Mouse (Mus musculus): ENCODE measurements around the gene Tatdn2. TPM values are rescaled to one million over a fixed set of nuclear protein-coding genes. Genes with fewer than 3 reads are reported as not detected.
A peak's percentile ranks its signal among the peaks of the same experiment; 100 is the strongest.

The Tatdn2 gene
- 10 to 100 TPM; 30.5 to 39.6 TPM for total RNA-seq (2021)
- long read RNA-seq, experiment 1, partial matches to known transcripts, result 0 of 3 reads
- long read RNA-seq, experiment 1, other reads (novel, unspliced or antisense), result 3 of 3 reads
- long read RNA-seq, experiment 2, partial matches to known transcripts, result 0 of 2 reads
- long read RNA-seq, experiment 2, other reads (novel, unspliced or antisense), result 2 of 2 reads

DNA sequence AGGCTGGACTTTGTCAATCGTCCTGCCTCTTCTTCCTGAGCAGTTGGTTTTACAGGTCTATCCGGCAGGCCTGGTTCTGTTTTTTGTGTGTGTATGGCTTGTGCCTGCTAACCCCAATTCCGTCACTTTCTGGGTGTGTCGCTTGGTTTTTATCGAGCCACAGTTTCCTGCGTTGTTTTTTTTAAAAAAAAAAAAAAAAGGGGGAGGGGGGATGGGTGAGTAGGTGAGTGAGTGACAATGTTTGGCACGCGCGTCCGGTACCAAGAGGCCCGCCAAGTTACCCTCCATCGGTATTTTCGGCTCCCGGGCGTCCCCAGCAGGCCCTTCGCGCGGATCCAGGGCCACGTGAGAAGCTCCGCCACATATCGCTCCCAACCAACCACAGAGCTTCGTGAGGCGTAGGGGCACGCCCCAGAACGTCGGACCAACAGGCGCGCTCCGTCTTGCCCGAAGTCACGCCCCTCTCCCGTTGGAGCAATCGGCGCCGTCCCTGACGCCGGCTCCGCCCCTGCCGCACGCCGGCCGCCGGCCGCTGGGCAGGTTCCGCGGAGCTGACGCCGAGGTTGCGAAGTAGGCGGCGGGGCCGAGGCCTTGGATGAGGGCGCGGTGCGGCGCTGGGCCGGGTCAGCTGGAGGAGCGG, at the start of gene Tatdn2:
Tatdn2 (plus strand) TSS at position 469 of the 640 bp plus-strand sequence.
- DNase-seq, result peak; percentile 91 to 93
- intact Hi-C loops (cut with DNase I), result no loop called here

DNA sequence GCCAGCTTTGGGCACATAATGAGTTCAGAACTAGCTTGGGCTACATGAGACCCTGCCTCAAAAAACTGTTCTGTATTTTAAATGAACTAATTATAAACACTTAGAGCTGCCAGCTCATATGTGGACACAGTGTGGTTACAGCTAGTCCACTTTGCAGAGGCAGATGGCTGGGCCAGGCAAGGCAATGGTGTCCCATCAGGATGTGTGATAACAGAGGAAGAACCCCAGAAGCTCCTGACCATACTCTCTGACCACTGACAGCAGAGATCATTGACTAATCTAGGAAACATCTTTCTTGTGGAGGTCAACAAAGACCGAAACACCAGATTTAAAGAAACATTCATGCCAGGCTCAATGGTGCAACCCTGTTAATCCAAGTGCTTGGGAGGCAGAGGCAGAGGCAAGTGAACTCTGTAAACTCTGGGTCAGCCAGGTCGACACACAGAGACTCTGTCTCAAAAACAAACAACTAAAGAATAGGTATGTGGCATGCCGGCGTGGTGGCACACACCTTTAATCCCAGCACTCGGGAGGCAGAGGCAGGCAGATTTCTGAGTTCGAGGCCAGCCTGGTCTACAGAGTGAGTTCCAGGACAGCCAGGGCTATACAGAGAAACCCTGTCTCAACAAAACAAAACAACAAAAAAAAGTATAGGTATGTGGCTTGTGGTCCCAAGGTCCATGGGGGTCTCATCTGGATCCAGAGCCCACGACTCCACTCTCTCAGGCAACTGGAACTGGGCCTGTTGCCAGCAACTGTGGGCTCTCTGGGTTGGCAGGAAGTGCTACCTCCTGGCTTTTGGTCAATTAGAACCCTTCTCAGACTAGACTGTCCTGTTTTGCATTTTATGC, 47.3 kb upstream of the Tatdn2 start:
- DNase-seq, result no peak
- intact Hi-C loops (cut with DNase I), result no loop called here

DNA sequence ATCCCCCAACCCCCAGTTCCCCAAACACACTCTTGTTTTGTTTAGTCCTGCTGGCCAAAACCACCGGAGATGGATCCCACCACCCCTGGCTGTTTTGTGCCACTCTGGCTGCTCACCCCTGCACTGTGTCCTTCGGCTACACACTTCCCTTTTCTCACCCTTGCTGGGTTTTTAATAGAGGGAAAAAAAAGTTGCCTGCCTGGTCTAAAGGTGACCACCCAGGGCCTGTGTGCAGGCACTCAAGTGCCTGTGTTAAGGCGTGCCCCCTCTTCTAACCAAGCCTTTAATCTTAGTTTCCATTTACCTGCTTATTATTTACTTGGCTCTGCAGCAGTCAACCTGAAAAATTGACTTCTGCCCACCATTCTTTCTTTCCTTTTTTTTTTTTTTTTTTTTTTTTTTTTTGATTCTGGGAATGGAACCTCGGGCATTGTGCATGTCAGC, 46.6 kb upstream of the Tatdn2 start:
- intact Hi-C loops (cut with DNase I), result no loop called here
- DNase-seq, result no peak

DNA sequence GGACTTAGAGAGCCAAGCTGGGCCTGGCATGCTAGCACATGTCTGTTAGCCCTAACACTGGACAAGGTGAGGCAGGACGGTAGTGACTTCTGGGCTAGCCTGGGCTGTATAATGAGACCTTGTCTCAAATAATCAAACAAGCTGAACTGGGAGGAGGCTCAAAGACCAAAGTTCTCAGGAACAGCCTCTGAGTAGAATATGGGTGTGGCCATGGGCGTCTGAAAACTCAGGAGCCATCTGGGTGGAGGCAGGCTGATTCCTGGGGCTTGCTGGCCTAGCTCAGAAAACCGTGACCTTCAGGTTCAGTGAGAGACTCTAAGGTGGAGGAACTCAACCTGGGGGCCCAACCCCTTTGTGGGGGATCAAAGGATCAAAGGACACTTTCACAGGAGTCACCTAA, 45.2 kb upstream of the Tatdn2 start:
- intact Hi-C loops (cut with DNase I), result no loop called here
- DNase-seq, result no peak

DNA sequence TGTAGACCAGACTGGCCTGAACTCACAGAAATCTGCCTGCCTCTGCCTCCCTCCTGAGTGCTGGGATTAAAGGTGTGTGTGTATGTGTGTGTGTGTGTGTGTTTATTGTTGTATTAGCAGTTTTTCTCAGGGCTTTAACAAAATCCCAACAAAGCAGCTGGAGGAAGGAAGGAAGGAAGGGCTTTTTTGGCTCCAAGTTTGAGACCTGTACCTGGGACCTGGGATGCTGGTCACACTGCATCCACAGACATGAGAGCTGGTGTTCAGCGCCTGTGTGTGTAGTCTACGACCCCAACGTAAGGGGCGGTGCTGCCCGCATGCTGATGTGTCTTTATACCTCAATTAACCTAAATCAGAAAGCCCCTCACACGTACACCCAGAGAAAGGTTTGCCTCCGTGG, 43.3 kb upstream of the Tatdn2 start:
- DNase-seq, result no peak
- intact Hi-C loops (cut with DNase I), result no loop called here

DNA sequence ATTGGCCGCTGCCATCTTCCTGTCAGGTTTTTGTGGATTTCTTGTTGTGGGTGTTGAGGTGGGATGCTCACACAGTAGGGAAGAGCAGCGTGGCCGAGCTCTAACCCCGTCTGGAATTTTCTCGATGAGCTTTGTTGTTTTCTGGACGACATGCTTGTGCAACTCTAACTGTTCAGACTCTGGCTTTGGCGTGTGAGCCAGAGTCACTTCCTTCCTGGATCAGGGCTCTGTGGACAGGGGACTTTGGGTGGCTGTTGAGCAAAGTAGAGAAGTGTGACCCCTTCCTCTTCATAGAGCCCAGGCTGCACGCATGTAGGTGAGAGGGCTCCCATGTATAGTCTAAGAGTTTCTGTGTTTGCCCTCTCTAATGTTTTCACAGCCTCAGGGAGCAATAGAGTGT, 42.7 kb upstream of the Tatdn2 start:
- DNase-seq, result no peak
- intact Hi-C loops (cut with DNase I), result no loop called here

DNA sequence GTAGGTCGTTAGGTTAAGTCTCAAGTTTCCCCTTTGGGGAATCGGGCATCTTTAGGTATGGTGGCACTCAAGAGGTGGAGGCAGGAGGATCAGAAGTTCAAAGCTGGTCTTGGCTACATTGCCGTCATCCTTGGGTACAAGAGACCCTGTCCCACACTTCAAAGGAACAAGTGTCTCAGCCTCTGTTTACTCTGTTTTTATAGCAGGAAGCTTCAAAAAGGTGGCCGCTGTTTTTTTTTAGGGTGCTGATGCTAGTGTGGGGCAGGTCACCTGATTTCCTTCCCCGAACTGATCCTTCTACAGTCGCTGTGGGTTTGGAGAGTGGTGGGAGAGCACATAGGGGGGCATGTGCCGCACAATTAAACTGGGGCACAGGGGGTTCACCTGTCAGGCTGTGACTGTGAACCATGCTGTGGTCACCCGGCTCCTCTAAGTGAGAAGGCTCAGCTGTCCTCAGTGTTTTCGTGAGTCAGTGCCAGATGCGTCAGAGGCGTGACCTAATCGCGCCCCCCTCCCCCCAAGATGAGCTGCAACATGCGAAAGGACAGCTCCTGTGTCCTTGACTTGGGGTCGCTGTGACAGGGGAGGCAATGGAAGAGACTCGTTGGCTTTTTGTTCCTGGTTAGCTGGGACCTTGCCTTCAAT, 42.0 kb upstream of the Tatdn2 start:
- intact Hi-C loops (cut with DNase I), result no loop called here
- DNase-seq, result no peak

DNA sequence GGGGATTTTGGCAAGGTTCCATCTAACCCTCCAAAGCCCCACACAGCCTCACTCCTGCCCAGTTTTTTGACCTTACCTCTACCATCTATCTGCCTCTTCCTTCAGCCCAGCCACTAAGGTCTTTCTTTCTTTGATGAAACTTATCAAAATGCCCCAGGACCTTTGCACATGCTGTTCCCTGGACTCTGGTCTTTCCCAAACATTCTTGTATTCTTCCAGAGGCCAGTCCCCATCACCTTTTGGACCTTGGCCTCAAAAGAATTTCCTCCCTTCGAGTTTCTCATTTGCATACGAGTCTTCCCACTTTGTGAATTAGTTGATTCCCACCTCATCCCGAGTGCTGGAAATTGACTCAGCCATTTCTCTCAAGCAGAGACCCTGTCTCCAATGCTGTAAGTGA, 41.4 kb upstream of the Tatdn2 start:
- no peak for DNase-seq
- intact Hi-C loops (cut with DNase I), result no loop called here

DNA sequence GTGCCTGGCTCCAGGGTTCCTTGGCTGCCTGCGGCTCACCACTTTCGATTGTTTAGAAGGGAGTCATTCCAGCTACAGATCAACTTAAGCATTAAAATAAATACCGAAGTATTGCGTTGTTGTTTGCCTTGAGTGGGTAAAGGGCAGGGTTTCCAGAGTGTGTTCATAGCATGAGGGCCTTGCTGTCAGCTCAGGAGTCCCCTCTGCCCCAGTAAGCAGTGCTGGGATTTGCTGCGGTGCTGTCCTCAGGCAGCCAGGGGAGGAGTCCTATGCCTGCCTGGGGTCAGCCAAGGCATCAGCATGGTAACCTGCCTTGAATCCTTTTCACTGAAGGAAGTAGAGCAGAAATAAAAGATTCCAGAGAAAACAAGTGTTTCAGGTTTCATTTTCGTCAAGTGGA, 40.0 kb upstream of the Tatdn2 start:
- no peak for DNase-seq
- intact Hi-C loops (cut with DNase I), result no loop called here

DNA sequence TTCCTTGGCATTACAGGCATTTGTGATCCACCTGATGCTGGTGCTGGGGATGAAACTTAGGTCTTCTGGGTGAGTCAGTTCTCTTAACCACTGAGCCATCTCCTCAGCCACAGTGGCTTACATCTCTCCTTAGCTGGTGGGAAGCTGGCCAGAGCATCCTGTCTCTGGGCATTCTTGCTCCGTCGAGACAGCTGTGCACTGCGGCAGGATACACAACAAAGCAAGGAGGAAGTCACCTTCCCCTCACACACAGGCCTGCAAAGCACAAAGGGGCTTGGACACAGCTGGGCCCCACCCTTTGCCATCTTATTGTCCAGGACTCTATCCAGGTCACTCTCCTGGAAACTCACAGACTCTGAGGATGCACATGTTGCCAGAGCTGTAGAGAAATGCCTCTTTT, 38.6 kb upstream of the Tatdn2 start:
- DNase-seq, result no peak
- intact Hi-C loops (cut with DNase I), result no loop called here

DNA sequence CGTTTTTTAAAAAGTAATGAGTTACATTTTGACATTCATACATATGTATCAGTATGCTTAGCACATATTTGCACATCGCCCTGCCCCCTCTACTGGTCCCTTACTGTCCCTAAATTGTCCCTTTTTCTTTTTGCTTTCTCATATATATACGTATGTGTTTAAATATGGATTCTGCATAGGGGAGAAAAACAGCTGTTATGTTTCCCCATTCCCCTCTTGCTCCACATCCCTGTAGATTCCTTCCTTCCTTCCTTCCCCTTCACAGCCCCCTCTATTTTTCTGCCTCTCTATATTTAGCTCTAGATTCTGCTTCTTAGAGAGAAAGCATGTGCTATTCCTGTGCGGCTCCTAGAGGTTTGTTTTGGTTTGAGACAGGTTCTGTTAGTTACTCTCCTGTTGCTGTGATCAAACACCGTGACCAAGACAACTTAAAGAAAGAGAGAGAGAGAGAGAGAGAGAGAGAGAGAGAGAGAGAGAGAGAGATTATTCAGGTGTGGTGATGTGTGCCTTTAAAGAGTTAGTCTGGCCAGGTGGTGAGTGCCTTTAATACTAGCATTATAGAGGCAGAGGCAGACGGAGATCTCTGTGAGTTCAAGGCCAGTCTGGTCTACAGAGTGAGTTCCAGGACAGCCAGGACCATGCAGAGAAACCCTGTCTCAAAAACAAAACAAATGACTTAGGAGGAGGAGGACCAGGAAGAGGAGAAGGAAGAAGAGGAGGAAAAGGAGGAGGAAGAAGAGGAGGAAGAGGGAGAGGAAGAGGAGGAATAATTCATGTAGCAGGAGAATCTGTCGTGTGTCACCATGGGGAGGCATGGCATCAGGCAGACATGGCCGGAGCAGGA, 37.0 kb upstream of the Tatdn2 start:
- no peak for DNase-seq
- intact Hi-C loops (cut with DNase I), result no loop called here

DNA sequence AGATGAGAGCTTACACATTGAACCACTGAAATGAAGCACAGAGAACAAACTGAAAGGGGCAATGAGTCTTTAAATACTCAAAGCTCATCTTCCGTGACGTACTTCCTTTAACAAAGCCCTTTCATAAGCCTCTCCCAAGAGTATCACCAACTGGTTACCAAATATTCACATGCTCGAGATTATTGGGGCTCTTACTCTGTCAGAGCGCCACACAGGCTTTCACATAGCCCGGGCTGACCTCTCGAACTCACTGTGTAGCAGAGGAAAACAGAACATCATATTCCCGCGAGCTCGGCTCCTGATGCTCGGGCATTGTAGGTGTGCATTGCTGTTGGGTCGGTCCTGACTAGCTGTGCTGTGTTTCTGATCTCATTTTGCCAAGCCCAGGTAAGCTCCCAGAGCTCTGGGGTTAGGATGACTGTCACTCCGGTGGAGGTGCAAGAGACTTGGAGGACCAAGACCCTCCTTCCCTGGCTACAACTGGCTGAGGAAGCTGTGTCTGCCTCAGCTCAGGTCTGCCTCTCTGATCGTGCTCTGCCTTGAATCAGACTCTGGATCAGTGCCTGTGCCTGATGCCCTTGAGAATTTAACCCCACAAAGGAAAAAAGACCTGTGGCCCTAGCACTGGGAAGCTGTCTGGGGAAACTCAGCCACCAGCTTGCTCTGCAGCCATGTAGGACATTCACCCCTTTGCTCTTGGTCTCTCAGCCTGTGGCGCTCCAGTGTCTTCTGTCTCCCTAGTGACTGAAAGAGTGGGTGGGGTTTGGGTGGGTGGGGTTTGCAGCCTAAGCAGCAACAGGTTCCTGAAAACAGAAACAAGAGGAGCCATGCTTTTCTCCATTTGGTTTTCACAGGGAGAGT, 36.1 kb upstream of the Tatdn2 start:
- intact Hi-C loops (cut with DNase I), result no loop called here
- no peak for DNase-seq

DNA sequence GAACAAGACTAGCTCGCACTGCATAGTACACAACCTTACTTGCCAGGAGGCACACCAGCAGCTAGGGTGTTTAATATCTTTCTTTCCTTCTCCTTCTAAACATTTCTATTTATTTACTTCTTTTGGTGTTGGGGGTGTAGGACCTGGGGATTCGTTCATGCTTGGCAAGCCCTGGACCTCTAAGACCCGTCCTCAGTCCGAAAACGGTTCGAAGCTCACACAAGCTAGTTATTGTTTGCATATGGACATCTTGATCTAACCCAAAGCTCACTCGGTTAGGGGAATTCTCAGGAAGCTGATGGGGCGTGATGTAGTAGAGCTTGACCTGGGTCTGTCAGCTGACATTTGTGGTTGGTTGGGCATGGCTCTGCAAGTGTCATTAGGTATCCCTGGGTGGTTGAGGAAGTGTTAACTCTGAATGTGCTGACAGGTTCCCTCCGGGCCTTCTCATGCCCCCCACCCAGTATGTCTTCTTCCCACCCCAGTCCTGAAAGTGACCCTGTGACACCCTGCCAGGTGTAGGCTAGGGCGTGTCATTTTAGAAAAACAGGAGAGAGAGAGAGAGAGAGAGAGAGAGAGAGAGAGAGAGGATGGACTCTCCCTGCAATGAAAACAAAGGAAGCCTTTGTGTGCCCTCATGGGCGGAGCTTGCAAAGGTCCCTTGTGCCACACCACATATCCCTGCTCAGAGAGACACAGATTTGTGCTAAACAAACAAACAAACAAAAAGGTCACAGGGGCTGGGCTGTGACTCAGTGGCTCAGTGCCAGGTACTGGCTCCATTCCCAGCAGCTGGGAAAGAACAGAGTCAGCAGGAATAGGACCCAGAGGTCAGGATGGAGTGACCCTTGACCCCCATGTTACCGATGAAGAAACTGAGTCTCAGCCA, 35.3 kb upstream of the Tatdn2 start:
- intact Hi-C loops (cut with DNase I), result no loop called here
- peak; percentile 25 to 39 for DNase-seq

DNA sequence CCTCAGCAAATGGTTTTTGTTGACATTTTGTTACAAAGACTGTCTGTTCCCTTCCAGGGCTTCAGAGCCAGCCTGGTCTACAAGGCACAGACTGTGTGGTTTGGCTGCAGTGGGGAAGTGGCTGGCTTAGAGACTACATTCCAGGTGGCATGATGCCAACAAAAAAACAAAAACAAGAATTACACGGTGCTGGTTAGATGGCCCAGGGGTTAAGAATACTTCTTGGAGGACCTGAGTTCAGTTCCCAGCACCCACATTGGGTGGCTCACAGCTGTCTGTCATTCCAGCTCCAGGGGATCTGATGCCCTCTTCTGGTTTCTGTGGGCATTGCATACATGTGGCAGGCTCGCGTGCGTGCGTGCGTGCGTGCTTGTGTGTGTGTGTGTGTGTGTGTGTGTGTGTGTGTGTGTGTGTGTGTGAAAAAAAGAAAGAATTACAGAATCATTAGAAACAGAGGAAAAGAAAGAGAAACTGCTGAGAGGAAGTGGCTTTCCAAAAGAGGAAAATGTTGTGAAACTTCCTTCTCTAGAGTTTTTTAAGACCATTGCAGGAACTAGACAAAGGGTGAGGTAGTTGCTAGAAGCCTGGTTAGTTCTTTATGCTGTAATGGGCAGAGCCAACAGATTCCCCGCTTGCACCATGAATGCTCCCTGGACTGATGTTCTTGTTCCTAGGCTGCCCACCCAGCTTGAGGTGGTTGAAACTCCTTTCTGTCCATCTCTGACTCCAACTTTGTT, 33.7 kb upstream of the Tatdn2 start:
- intact Hi-C loops (cut with DNase I), result no loop called here
- DNase-seq, result no peak

DNA sequence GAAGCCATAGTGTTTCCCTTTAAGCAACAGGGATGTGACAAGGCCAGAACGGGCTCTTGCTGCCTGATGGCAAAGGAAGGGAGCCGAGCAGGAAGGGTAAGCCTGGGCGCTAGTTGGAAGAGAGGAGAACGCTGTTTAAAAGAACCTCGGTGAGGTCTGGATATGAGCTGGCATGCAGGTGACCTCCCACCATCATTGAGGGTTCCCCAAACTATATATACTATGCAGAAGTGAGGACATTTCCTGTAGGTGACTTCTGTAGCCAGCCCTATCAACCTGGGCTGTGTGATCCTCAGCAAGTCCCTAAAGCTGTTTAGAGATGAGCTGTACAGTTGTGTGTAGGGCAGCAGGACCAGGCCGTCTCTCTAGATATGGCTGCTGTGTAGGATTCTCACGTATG, 32.5 kb upstream of the Tatdn2 start:
- no peak for DNase-seq
- intact Hi-C loops (cut with DNase I), result no loop called here

DNA sequence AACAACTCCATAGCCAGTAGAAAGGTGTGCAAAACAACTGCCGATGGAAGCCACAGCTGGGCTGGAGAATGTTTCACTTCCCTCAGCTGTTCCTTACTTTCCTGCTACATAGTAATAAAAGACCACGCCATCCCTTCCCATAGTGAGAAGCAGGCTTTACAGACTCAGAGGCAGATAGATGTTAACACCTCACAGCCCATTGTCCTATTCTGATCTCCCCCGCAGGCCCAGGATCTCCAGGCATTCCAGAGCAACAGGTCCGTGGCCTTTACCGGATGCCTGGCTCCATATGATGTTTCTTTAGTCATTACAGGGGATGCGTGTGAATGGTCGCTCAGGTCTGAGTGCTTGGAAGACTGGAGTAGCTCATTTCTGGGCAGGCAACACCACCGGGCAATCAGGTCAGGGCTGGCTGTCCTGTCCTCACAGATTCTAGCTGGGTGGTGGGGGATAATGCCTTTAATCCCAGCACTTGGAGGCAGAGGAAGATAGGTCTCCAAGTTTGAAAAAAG, 29.2 kb upstream of the Tatdn2 start:
- DNase-seq, result no peak
- intact Hi-C loops (cut with DNase I), result no loop called here

DNA sequence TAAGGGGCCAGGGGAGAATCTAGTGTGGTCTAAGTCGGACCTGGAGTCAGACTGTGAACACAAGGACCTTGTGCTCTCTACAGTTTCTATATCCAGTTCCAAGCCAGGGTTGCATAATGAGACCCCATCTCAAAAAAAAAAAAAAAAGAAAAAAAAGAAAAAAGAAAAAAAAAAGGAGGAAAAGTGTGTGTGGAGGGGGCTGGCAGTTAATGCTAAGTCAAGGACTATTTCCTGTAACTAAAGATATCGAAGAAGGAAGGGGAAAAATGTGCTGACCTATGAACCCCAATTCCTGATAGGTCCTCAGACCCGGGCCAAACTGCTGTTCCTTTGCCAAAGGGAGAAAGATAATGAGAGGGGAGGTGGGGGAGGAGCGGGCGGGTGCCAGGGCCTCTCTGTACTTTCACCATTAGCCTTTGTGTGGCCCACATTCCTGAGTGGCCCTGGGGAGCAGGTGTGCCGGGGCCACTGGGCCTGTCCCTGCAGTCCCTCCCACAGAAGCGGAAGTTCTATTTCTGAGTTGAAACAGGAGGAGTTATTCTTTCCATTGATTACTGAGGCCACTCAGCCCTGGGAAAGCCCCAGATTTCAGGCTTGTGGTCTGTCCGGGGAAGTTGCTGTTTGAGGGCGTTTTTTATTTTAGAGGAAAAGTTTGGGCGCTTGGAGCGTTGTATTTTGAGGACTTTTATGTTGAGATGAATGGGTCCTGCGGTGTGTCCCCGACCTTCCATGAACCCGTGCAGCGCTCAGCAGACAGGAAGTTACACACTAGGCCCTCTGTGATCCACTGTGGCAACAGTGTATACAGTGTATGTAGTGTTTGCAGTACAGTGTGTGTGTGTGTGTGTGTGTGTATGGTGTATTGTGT, 28.3 kb upstream of the Tatdn2 start:
- no peak for DNase-seq
- intact Hi-C loops (cut with DNase I), result no loop called here

Data from gastrocnemius, postnatal 36 days (tissue).